Mouse (Mus musculus) hindbrain, postnatal 0 days (tissue): ENCODE data around the gene Pcdh10. TPM values are rescaled to one million over a fixed set of nuclear protein-coding genes. Genes with fewer than 3 reads are reported as not detected.

ENCODE experiments used
- ATAC-seq: fragments of 200-750 bp; cut with Nextera tagmentation; 2 replicates; pipeline ENCODE4 v1.8.0; 2017; ENCODE audit warnings: mild to moderate bottlenecking, moderate TSS enrichment, moderate library complexity
- DNase-seq: peaks from one replicate; pipeline ENCODE4 v3.0.0-alpha.2; 2015; ENCODE audit warnings: low spot score
- H3K27ac ChIP-seq: fragments of 300-500 bp; sonication (generic); 2 replicates; pipeline ENCODE4 v1.5.1; 2014; ENCODE audit warnings: mild to moderate bottlenecking
- H3K27me3 ChIP-seq: fragments of 300-500 bp; sonication (generic); 2 replicates; pipeline ENCODE4 v1.6.1; 2014; ENCODE audit warnings: low read length, mixed read lengths; ENCODE audit not compliant: insufficient read depth
- H3K36me3 ChIP-seq: fragments of 300-500 bp; sonication (generic); 2 replicates; pipeline ENCODE4 v1.6.1; 2014; ENCODE audit warnings: low read length, mixed read lengths; ENCODE audit not compliant: insufficient read depth
- H3K4me1 ChIP-seq: fragments of 300-500 bp; sonication (generic); 2 replicates; pipeline ENCODE4 v1.6.1; 2014; ENCODE audit warnings: antibody characterized with exemption, low read length, mixed read lengths; ENCODE audit not compliant: insufficient read depth
- H3K4me2 ChIP-seq: fragments of 300-500 bp; sonication (generic); 2 replicates; pipeline ENCODE4 v1.6.1; 2014; ENCODE audit warnings: low read depth, mild to moderate bottlenecking, low read length, moderate library complexity, mixed read lengths
- H3K4me3 ChIP-seq: fragments of 300-500 bp; sonication (generic); 2 replicates; pipeline ENCODE4 v1.5.1; 2014; ENCODE audit warnings: low read length
- H3K9ac ChIP-seq: fragments of 300-500 bp; sonication (generic); replicated peaks from 2 replicates; pipeline ENCODE4 v1.6.1; 2014; ENCODE audit warnings: mild to moderate bottlenecking, low read length, moderate library complexity, mixed read lengths
- H3K9me3 ChIP-seq: fragments of 300-500 bp; sonication (generic); 2 replicates; pipeline ENCODE4 v1.6.1; 2016; ENCODE audit warnings: low read length, mixed read lengths
- CTCF ChIP-seq: IDR thresholded peaks from 2 replicates; pipeline ENCODE4 v1.5.1; 2016; ENCODE audit warnings: antibody characterized with exemption, control low read depth, low read depth
- WGBS: fragments of 180-500 bp; shearing (Covaris S2); extraction: QIAGEN DNeasy Blood & Tissue Kit; methylation state at CpG from one replicate; pipeline ENCODE4 v1.1.7; 2014; 5-methylcytosine and 5-hydroxymethylcytosine counted together
- polyA plus RNA-seq: library from polyadenylated mRNA; unstranded; fragments of >200 nt; fragmentation: Nextera tagmentation; extraction: Ambion mirVana; gene quantifications from 2 replicates; pipeline ENCODE4 v1.2.1, GENCODE M21; 2015
- total RNA-seq: library from RNA; depleted of rRNA; stranded (reverse); fragments of >200 nt; gene quantifications from 2 replicates; pipeline ENCODE4 v1.2.3, GENCODE M21; 2014; rRNA removed

The Pcdh10 gene
- total RNA-seq (134 and 136 TPM in 2 replicates), polyA plus RNA-seq (19.6 and 21.4 TPM in 2 replicates)

- H3K27me3 ChIP-seq, result no peaks in the 10 kb centered on the region
- DNase-seq (peak; percentile 99), ATAC-seq (peak; percentile 88)
- WGBS, result under 1% methylated on average over 26 of the region's 26 CpGs
- peak; percentile 18; the same call in 1 of the 2 replicates for TF ChIP-seq CTCF
- H3K36me3 ChIP-seq, result no peaks in the 10 kb centered on the region
- no peaks in the 10 kb centered on the region for H3K4me1 ChIP-seq
- peak within 1 kb of the TSS; percentile 78 for H3K9ac ChIP-seq
- no peaks in the 10 kb centered on the region for H3K9me3 ChIP-seq
- H3K4me2 ChIP-seq, result peak within 1 kb of the TSS; percentile 74
- peak within 1 kb of the TSS; percentile 86 for H3K27ac ChIP-seq
- H3K4me3 ChIP-seq, result peak within 1 kb of the TSS; percentile 71
Observed at GRCm38 (mm10) chr3:45378145-45378544, at the start of gene Pcdh10. TSS of gene Pcdh10 (plus strand) at chr3:45378398.

DNA sequence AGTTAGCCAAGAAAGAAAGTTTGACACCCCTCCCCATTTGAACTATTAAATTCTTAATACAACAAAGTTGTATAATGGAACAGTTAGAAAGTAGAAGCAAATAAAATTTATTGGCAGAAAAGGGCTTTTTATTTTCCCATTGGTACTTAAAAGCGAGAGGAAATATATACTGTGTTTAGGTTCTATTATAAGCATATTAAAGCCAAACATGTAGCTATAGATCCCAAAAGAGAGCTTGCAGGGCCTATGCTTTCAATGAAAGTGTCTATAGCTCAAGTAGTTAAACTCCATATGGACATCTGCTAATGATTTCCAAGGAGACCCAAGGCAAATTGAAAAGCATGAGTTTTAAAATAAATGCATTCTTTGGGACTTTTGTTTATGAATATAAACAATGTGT, 22.3 kb upstream of the Pcdh10 start:
- DNase-seq (no peak), ATAC-seq (no peak)
- H3K4me1 ChIP-seq, result no peaks in the 10 kb centered on the region
- H3K4me3 ChIP-seq, result no peak overlapping the region
- no peak for TF ChIP-seq CTCF
- no peaks in the 10 kb centered on the region for H3K9me3 ChIP-seq
- no peak overlapping the region for H3K4me2 ChIP-seq
- no peak overlapping the region for H3K27ac ChIP-seq
- WGBS, result 93% methylated on average over 1 of the region's 1 CpGs
- no peak overlapping the region for H3K9ac ChIP-seq
- no peaks in the 10 kb centered on the region for H3K27me3 ChIP-seq
- H3K36me3 ChIP-seq, result no peaks in the 10 kb centered on the region

GRCm38 (mm10) chr3:45368952-45369351, 9.2 kb upstream of the Pcdh10 start:
- no peaks in the 10 kb centered on the region for H3K9me3 ChIP-seq
- no peaks in the 10 kb centered on the region for H3K27me3 ChIP-seq
- H3K9ac ChIP-seq, result no peak overlapping the region
- peak; percentile 53 for TF ChIP-seq CTCF
- no peak overlapping the region for H3K4me3 ChIP-seq
- no peaks in the 10 kb centered on the region for H3K36me3 ChIP-seq
- no peak for DNase-seq
- no peak for ATAC-seq
- WGBS, result 56% methylated on average over 1 of the region's 1 CpGs
- H3K4me2 ChIP-seq, result no peak overlapping the region
- H3K4me1 ChIP-seq, result no peaks in the 10 kb centered on the region
- H3K27ac ChIP-seq, result no peak overlapping the region

- under 1% methylated on average over 27 of the region's 27 CpGs for WGBS
- ATAC-seq, result 0 out of 2 replicates have a peak, but pooled peaks have one; percentile 1
- H3K4me2 ChIP-seq, result peak overlapping the region; percentile 74
- TF ChIP-seq CTCF, result peak; percentile 88
- H3K4me1 ChIP-seq, result no peaks in the 10 kb centered on the region
- no peaks in the 10 kb centered on the region for H3K27me3 ChIP-seq
- H3K4me3 ChIP-seq, result peak overlapping the region; percentile 71
- peak; percentile 92 for DNase-seq
- H3K9ac ChIP-seq, result peak overlapping the region; percentile 78
- no peaks in the 10 kb centered on the region for H3K9me3 ChIP-seq
- H3K36me3 ChIP-seq, result no peaks in the 10 kb centered on the region
- peak overlapping the region; percentile 86 for H3K27ac ChIP-seq
Observed at GRCm38 (mm10) chr3:45375761-45376500, 2.3 kb upstream of the Pcdh10 start.

DNA sequence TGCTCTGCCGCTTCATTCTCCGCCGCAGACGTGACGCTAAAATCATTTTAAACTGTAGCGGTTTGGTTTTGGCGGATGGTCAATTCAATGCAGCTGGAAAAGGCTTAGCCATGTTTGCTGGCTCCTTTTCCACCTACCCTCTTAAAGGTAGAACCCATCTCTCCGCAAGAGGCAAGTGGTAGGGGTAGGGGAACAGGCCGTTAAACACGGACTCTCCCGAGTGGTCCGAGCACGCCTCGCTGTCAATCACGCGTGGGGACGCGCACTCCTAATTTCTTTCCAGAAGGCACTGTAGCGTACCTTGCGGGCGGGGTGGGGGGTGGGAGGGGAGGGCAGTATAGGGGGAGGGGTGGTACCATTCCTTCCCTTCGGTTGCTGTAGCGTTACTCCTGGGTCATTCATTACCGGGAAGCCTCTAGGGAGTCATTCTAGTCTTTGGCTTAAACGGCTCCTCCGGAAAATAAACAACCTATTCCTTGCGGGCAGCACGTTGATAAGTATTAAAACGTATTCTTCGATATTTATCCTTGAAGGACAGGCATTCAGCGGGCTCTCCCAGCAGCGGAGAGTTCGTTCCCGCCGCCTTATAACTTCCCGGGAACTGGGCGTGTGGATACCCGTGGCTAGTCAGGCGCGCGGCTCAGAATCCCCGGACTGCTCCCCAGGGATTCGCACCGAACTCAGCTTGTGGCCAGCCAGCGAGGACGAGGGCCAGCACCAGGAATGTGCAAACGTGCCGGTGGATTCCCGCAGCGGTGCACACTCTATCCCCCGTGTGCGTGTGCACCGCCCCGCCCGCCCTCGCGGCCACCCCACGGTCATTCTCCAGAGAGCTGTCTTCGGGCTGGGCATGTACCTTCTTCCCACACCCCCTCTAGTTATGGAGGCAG, 1.5 kb upstream of the Pcdh10 start:
- no peak for TF ChIP-seq CTCF
- H3K9me3 ChIP-seq, result no peaks in the 10 kb centered on the region
- H3K4me1 ChIP-seq, result no peaks in the 10 kb centered on the region
- peak; percentile 8; the same call in 1 of the 2 replicates for ATAC-seq
- H3K27me3 ChIP-seq, result no peaks in the 10 kb centered on the region
- H3K27ac ChIP-seq, result peak overlapping the region; percentile 86
- DNase-seq, result peak; percentile 66
- H3K9ac ChIP-seq, result peak overlapping the region; percentile 78
- no peaks in the 10 kb centered on the region for H3K36me3 ChIP-seq
- WGBS, result under 1% methylated on average over 59 of the region's 59 CpGs
- H3K4me3 ChIP-seq, result peak overlapping the region; percentile 71
- H3K4me2 ChIP-seq, result peak overlapping the region; percentile 74

- peak overlapping the region; percentile 86 for H3K27ac ChIP-seq
- TF ChIP-seq CTCF, result no peak
- ATAC-seq (peak; percentile 34), DNase-seq (peak; percentile 83)
- H3K27me3 ChIP-seq, result no peaks in the 10 kb centered on the region
- H3K36me3 ChIP-seq, result no peaks in the 10 kb centered on the region
- no peaks in the 10 kb centered on the region for H3K4me1 ChIP-seq
- H3K4me3 ChIP-seq, result peak overlapping the region; percentile 71
- no peaks in the 10 kb centered on the region for H3K9me3 ChIP-seq
- H3K4me2 ChIP-seq, result peak overlapping the region; percentile 74
- peak overlapping the region; percentile 78 for H3K9ac ChIP-seq
- under 1% methylated on average over 26 of the region's 26 CpGs for WGBS
Observed at GRCm38 (mm10) chr3:45377391-45377998, 703 bp upstream of the Pcdh10 start.
